Mouse (Mus musculus): ENCODE data around the gene Ints14.

- TF ChIP-seq POLR2A (IDR thresholded peaks at IDR 0.05; ENCODE audit: control insufficient read depth, extremely low read depth, insufficient read depth, low read length, poor library complexity) (no peak), CTCF (IDR thresholded peaks at IDR 0.05; ENCODE audit: borderline replicate concordance, control insufficient read depth, extremely low read depth, insufficient read depth, low read length, poor library complexity) (no peak)
Observed at GRCm38 (mm10) chr9:64957276-64957675, 3.4 kb upstream of the Ints14 start.

Measured in thymus, adult 2 months (tissue).